Mouse (Mus musculus) heart, adult 2 months (tissue): ENCODE measurements around the gene Pex13.

ENCODE experiments used
- CTCF ChIP-seq: fragments of 200-600 bp; IDR thresholded peaks from 2 replicates; pipeline ENCODE4 v1.8.1; 2022; ENCODE audit warnings: antibody characterized with exemption, mild to moderate bottlenecking, moderate library complexity
- EP300 ChIP-seq: fragments of 200-500 bp; IDR thresholded peaks from 2 replicates; pipeline ENCODE4 v1.6.1; 2011; ENCODE audit warnings: low read depth, low read length, control low read depth; ENCODE audit not compliant: insufficient read depth
- POLR2A ChIP-seq: fragments of 200-500 bp; IDR thresholded peaks from 2 replicates; pipeline ENCODE4 v1.6.1; 2011; ENCODE audit warnings: mild to moderate bottlenecking, low read depth, low read length, control low read depth; ENCODE audit not compliant: insufficient read depth

GRCm38 (mm10) chr11:23664232-23664631, 1.5 kb downstream of the Pex13 start:
- TF ChIP-seq CTCF (no peak), POLR2A (no peak), EP300 (no peak)
